Mouse (Mus musculus) hindbrain, embryonic 14.5 days (tissue): ENCODE results near the gene Gm13691. TPM values are rescaled to one million over a fixed set of nuclear protein-coding genes. Genes with fewer than 3 reads are reported as not detected.
"Not testable (repeated sequence)": the region's sequence is repeated elsewhere in the genome, so short reads cannot be mapped to it uniquely, and the experiment has no call there.

Experiments
- ATAC-seq: fragments of 200-750 bp; cut with Nextera tagmentation; 2 replicates; pipeline ENCODE4 v1.8.0; 2017; ENCODE audit warnings: moderate number of reproducible peaks, mild to moderate bottlenecking, moderate TSS enrichment, moderate library complexity; ENCODE audit not compliant: low FRiP score
- DNase-seq: peaks from one replicate; pipeline ENCODE4 v3.0.0-alpha.2; 2015; ENCODE audit warnings: low spot score
- H3K27ac ChIP-seq: fragments of 300-500 bp; sonication (generic); 2 replicates; pipeline ENCODE4 v1.5.1; 2014; ENCODE audit warnings: mild to moderate bottlenecking, moderate library complexity
- H3K27me3 ChIP-seq: fragments of 300-500 bp; sonication (generic); 2 replicates; pipeline ENCODE4 v1.6.1; 2014; ENCODE audit warnings: mild to moderate bottlenecking, low read length, mixed read lengths; ENCODE audit not compliant: control insufficient read depth, insufficient read depth
- H3K36me3 ChIP-seq: fragments of 300-500 bp; sonication (generic); replicated peaks from 2 replicates; pipeline ENCODE4 v1.6.1; 2014; ENCODE audit not compliant: control insufficient read depth, insufficient read depth
- H3K4me1 ChIP-seq: fragments of 300-500 bp; sonication (generic); replicated peaks from 2 replicates; pipeline ENCODE4 v1.6.1; 2014; ENCODE audit warnings: antibody characterized with exemption, low read length, mixed read lengths; ENCODE audit not compliant: control insufficient read depth, insufficient read depth
- H3K4me2 ChIP-seq: fragments of 300-500 bp; sonication (generic); replicated peaks from 2 replicates; pipeline ENCODE4 v1.6.1; 2014; ENCODE audit warnings: mild to moderate bottlenecking, moderate library complexity
- H3K4me3 ChIP-seq: fragments of 300-500 bp; sonication (generic); replicated peaks from 2 replicates; pipeline ENCODE4 v1.5.1; 2014; ENCODE audit warnings: mild to moderate bottlenecking, low read length
- H3K9ac ChIP-seq: fragments of 300-500 bp; sonication (generic); 2 replicates; pipeline ENCODE4 v1.6.1; 2014
- H3K9me3 ChIP-seq: fragments of 300-500 bp; sonication (generic); 2 replicates; pipeline ENCODE4 v1.6.1; 2016; ENCODE audit warnings: low read length; ENCODE audit not compliant: control insufficient read depth
- WGBS: fragments of 180-500 bp; shearing (Covaris S2); extraction: QIAGEN DNeasy Blood & Tissue Kit; methylation state at CpG from one replicate; pipeline ENCODE4 v1.1.7; 2014; 5-methylcytosine and 5-hydroxymethylcytosine counted together
- polyA plus RNA-seq: library from polyadenylated mRNA; unstranded; fragments of >200 nt; fragmentation: Nextera tagmentation; extraction: Ambion mirVana; gene quantifications from 2 replicates; pipeline ENCODE4 v1.2.1, GENCODE M21; 2014

The Gm13691 gene
- polyA plus RNA-seq, 1 experiment from 2014 or later: not detected

GRCm38 (mm10) chr2:83984443-83984842, 5.9 kb upstream of the Gm13691 start, which contains the start of gene Gm13697:
Gene Gm13697, plus strand, starts transcription at chr2:83984743.
- not testable (repeated sequence) for DNase-seq, ATAC-seq, H3K36me3 ChIP-seq, H3K27ac ChIP-seq, H3K9me3 ChIP-seq, H3K9ac ChIP-seq, H3K4me2 ChIP-seq, H3K27me3 ChIP-seq, H3K4me3 ChIP-seq, H3K4me1 ChIP-seq
- WGBS: no CpG with 5 or more reads among the region's 6 CpGs

GRCm38 (mm10) chr2:83993639-83994255, 3.4 kb downstream of the Gm13691 start:
- not testable (repeated sequence) for H3K4me1 ChIP-seq, H3K27me3 ChIP-seq, H3K27ac ChIP-seq, H3K4me3 ChIP-seq, H3K9me3 ChIP-seq, H3K9ac ChIP-seq, H3K36me3 ChIP-seq, H3K4me2 ChIP-seq, ATAC-seq
- DNase-seq: peak; percentile 22
- 65% methylated on average over 7 of the region's 9 CpGs for WGBS

- WGBS: no CpG with 5 or more reads among the region's 3 CpGs
- not testable (repeated sequence) for H3K4me2 ChIP-seq, DNase-seq, ATAC-seq, H3K36me3 ChIP-seq, H3K4me1 ChIP-seq, H3K4me3 ChIP-seq, H3K9ac ChIP-seq, H3K9me3 ChIP-seq, H3K27ac ChIP-seq, H3K27me3 ChIP-seq
Observed at GRCm38 (mm10) chr2:83994526-83994925, 4.2 kb downstream of the Gm13691 start.

GRCm38 (mm10) chr2:84008913-84009312, 18.6 kb downstream of the Gm13691 start:
- Histone ChIP-seq H3K36me3 (no peaks in the 10 kb centered on the region), H3K27me3 (no peaks in the 10 kb centered on the region), H3K9ac (no peak overlapping the region), H3K4me1 (no peaks in the 10 kb centered on the region), H3K9me3 (no peaks in the 10 kb centered on the region), H3K27ac (no peak overlapping the region), H3K4me3 (no peak overlapping the region), H3K4me2 (no peak overlapping the region)
- DNase-seq: peak; percentile 24
- no peak for ATAC-seq
- 65% methylated on average over 1 of the region's 1 CpGs for WGBS

GRCm38 (mm10) chr2:84009818-84010217, 19.5 kb downstream of the Gm13691 start:
- Histone ChIP-seq H3K9ac (no peak overlapping the region), H3K36me3 (no peaks in the 10 kb centered on the region), H3K27me3 (no peaks in the 10 kb centered on the region), H3K4me1 (no peaks in the 10 kb centered on the region), H3K4me3 (no peak overlapping the region), H3K9me3 (no peaks in the 10 kb centered on the region), H3K27ac (no peak overlapping the region), H3K4me2 (no peak overlapping the region)
- DNase-seq: no peak
- WGBS: 79% methylated on average over 3 of the region's 3 CpGs
- ATAC-seq: no peak

GRCm38 (mm10) chr2:84014572-84014971, 24.2 kb downstream of the Gm13691 start:
- Histone ChIP-seq H3K27ac (no peak overlapping the region), H3K4me2 (no peak overlapping the region), H3K4me1 (no peaks in the 10 kb centered on the region), H3K9me3 (no peaks in the 10 kb centered on the region), H3K4me3 (no peak overlapping the region), H3K9ac (no peak overlapping the region), H3K27me3 (no peaks in the 10 kb centered on the region), H3K36me3 (no peaks in the 10 kb centered on the region)
- DNase-seq (peak; percentile 23), ATAC-seq (no peak)
- WGBS: 81% methylated on average over 6 of the region's 6 CpGs

GRCm38 (mm10) chr2:84016291-84016690, 25.9 kb downstream of the Gm13691 start:
- not testable (repeated sequence) for H3K9me3 ChIP-seq, H3K4me1 ChIP-seq, H3K27ac ChIP-seq, ATAC-seq, H3K4me2 ChIP-seq, H3K4me3 ChIP-seq, H3K9ac ChIP-seq, H3K27me3 ChIP-seq, H3K36me3 ChIP-seq
- DNase-seq: peak; percentile 20
- 69% methylated on average over 5 of the region's 5 CpGs for WGBS

- ATAC-seq: no peak
- H3K27me3 ChIP-seq: no peaks in the 10 kb centered on the region
- WGBS: 77% methylated on average over 3 of the region's 3 CpGs
- no peaks in the 10 kb centered on the region for H3K36me3 ChIP-seq
- H3K4me3 ChIP-seq: no peak overlapping the region
- no peak overlapping the region for H3K9ac ChIP-seq
- H3K4me2 ChIP-seq: no peak overlapping the region
- H3K27ac ChIP-seq: no peak overlapping the region
- peak; percentile 22 for DNase-seq
- no peaks in the 10 kb centered on the region for H3K4me1 ChIP-seq
- no peaks in the 10 kb centered on the region for H3K9me3 ChIP-seq
Observed at GRCm38 (mm10) chr2:84018330-84018729, 28.0 kb downstream of the Gm13691 start.

- ATAC-seq: no peak
- H3K9me3 ChIP-seq: no peaks in the 10 kb centered on the region
Observed at GRCm38 (mm10) chr2:84019519-84020305, 29.4 kb downstream of the Gm13691 start.

More at GRCm38 (mm10) chr2:84019519-84020305, 29.4 kb downstream of the Gm13691 start:
- no peak overlapping the region for H3K27ac ChIP-seq
- 78% methylated on average over 8 of the region's 8 CpGs for WGBS
- no peak overlapping the region for H3K9ac ChIP-seq
- no peaks in the 10 kb centered on the region for H3K27me3 ChIP-seq
- no peaks in the 10 kb centered on the region for H3K4me1 ChIP-seq
- DNase-seq: no peak
- H3K4me2 ChIP-seq: no peak overlapping the region
- no peak overlapping the region for H3K4me3 ChIP-seq
- H3K36me3 ChIP-seq: no peaks in the 10 kb centered on the region
